Mouse (Mus musculus): ENCODE results near the gene Ly86. TPM values are rescaled to one million over a fixed set of nuclear protein-coding genes. Genes with fewer than 3 reads are reported as not detected.
A peak's percentile ranks its signal among the peaks of the same experiment; 100 is the strongest.

Gene Ly86
- polyA plus RNA-seq, 1 experiment from 2014 or later: 15.6 TPM

DNA sequence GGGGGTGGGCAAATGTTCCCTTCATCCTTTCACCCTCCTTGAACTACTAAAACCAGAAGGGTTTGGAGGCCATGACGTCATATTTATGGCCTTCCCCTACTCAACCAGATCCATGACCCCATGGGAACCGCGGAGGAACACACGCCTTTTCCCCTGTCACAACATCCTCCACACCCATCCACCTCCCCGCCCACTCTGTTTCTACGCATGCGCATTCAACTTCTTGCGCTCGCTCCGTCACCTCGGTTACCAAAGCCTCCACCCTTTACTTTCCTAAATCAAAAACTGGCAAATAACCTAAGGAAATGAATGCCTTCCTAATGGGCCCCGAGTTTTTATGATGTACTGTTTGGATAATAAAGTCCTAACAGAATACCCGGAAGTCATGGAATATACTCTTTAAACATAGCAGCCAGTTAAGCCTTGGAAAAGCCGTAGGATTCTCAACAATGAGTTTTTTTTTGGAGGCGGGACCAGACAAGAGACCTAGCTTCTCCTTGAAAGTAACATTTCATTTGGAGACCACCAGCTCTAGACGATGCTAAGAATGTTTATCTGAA lies 101.8 kb downstream of the Ly86 start:
- no peak overlapping the region for H3K4me2 ChIP-seq
- no peaks in the 10 kb centered on the region for H3K27me3 ChIP-seq
- no peak overlapping the region for H3K4me3 ChIP-seq (replicated peaks)
- 0 out of 2 replicates have a peak, but pooled peaks cover 3% of the 10 kb centered on the region for H3K4me1 ChIP-seq (replicated peaks)
- no peak overlapping the region for H3K9ac ChIP-seq
- ATAC-seq (ENCODE audit: insufficient read depth): no peak
- 76% methylated on average over 16 of the region's 16 CpGs for WGBS (ENCODE audit: insufficient replicate concordance)
- H3K36me3 ChIP-seq (replicated peaks): no peaks in the 10 kb centered on the region
- no peak overlapping the region for H3K27ac ChIP-seq (replicated peaks)
- no peaks in the 10 kb centered on the region for H3K9me3 ChIP-seq (replicated peaks)

DNA sequence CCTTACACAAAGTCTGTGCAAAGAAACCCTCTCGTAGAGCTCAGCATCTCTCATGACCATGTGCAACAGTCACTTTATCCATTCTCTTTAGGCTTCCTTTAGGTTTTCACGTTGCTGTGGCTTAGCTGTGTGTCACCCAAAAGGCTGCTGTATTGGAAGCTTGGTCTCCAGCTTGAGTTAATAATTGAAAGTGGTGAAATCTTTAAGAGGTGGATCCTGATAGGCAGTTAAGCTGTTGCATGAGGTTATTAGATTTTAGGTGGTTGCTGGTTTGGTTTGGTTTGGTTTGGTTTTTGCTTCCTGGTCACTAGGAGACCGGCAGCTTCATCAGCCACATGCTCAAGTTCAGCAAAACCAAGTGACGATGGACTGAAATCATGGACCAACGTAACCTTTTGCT lies 106.0 kb downstream of the Ly86 start:
- Histone ChIP-seq H3K9me3 (replicated peaks) (no peaks in the 10 kb centered on the region), H3K4me1 (replicated peaks) (peaks cover 34% of the 10 kb centered on the region), H3K4me3 (replicated peaks) (no peak overlapping the region), H3K36me3 (replicated peaks) (no peaks in the 10 kb centered on the region), H3K9ac (no peak overlapping the region), H3K27me3 (no peaks in the 10 kb centered on the region), H3K27ac (replicated peaks) (no peak overlapping the region), H3K4me2 (no peak overlapping the region)
- WGBS (ENCODE audit: insufficient replicate concordance): 60% methylated on average over 5 of the region's 5 CpGs
- no peak for ATAC-seq (ENCODE audit: insufficient read depth)

DNA sequence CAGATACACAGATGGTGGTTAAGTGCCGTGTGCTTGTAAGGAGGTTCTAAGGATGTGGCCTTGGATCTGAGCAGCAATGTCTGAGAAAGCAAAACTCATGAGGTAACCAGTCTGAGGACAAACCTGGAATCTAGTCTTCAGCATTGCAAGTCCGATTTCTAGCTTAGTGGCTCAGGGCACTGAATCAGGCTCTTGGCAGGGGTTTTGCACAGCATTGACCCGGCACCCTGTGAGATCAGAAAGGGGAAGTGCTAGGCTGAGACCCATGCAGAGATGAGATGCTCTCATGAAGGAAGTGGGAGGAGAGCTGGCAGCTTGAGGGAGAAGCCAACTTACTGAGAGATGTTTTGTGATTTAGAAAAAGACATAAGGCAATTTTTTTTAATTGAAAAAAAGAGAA lies 106.5 kb downstream of the Ly86 start:
- 26% methylated on average over 3 of the region's 3 CpGs for WGBS (ENCODE audit: insufficient replicate concordance)
- no peaks in the 10 kb centered on the region for H3K36me3 ChIP-seq (replicated peaks)
- H3K27ac ChIP-seq (replicated peaks): no peak overlapping the region
- peaks cover 34% of the 10 kb centered on the region for H3K4me1 ChIP-seq (replicated peaks)
- no peak overlapping the region for H3K9ac ChIP-seq
- no peaks in the 10 kb centered on the region for H3K9me3 ChIP-seq (replicated peaks)
- H3K27me3 ChIP-seq: no peaks in the 10 kb centered on the region
- no peak for ATAC-seq (ENCODE audit: insufficient read depth)
- no peak overlapping the region for H3K4me2 ChIP-seq
- H3K4me3 ChIP-seq (replicated peaks): no peak overlapping the region

DNA sequence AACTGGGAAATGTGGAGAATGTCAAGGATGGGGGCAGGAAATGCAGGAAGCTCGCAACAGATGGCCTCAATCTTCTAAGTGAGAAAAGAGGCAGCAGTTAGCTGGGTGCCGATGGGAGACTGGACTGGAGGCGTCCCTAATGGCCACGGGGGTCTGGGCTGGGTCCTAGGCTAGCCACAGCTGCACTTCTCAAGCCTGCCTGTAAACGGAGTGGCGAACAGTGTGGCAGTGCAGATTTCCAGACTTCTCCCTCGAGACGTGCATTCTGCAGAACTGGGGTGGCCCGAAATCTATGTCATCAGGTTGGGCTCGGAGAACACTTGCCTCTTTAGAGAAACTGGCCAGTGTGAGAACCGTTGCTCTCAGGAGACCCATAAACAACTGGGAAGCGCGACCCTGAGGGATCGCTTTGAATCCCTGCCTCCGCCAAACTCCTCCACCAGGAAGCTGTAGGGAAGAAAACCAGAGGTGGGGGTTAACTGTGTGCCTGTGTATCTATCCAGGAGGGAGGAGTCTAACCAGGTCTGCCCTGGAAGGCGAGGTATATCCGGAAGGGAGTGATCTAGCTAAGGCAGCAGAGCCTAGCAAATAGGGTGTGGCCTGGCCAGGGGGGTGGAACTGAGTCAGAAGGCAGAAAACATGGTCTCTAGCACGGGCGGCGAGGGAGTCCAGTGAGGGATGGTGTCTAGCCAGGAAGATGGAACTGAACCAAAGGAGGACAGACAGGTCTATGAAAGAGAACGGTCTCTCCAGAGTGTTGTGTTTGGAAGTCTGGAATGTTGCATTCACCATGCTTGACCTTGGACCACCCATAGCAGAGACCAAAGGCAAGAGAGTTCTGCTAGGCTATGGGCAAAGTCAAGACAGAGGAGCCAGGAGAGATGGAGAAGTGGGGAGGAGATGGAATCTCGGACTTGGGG lies 107.3 kb downstream of the Ly86 start:
- Histone ChIP-seq H3K4me2 (peak overlapping the region; percentile 58), H3K4me1 (replicated peaks) (peaks cover 40% of the 10 kb centered on the region), H3K27ac (replicated peaks) (peak overlapping the region; percentile 68), H3K27me3 (no peaks in the 10 kb centered on the region), H3K9ac (0 out of 2 replicates have a peak overlapping the region, but pooled peaks have one; percentile 0), H3K4me3 (replicated peaks) (peak overlapping the region; percentile 34), H3K9me3 (replicated peaks) (no peaks in the 10 kb centered on the region), H3K36me3 (replicated peaks) (no peaks in the 10 kb centered on the region)
- peak; percentile 59; the same call in 1 of the 2 replicates for ATAC-seq (ENCODE audit: insufficient read depth)
- WGBS (ENCODE audit: insufficient replicate concordance): 4% methylated on average over 22 of the region's 22 CpGs

DNA sequence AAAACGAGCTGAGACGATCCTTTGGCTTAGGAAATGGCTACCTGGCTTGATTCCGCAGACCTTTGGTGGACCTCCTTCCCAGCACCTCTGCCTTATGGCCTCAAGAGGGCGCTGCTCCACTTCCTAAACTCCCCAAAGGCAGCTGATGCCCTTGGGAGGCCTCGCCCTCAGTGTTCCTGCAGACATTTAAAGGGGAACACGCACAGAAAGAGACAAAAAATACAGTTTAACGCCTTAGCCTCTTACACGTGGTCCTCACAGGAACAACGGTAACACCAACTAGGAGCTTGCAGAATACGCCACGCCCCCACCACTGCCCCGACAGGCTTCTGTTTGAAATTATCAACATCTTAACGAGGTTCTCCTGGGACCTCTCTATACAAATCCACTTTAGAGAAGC lies 108.2 kb downstream of the Ly86 start:
- no peak overlapping the region for H3K9ac ChIP-seq
- H3K27ac ChIP-seq (replicated peaks): no peak overlapping the region; the same call in 1 of the 2 replicates
- H3K4me2 ChIP-seq: peak overlapping the region; percentile 58
- 0 out of 2 replicates have a peak overlapping the region, but pooled peaks have one; percentile 34 for H3K4me3 ChIP-seq (replicated peaks)
- WGBS (ENCODE audit: insufficient replicate concordance): 3% methylated on average over 13 of the region's 13 CpGs
- H3K9me3 ChIP-seq (replicated peaks): no peaks in the 10 kb centered on the region
- peak; percentile 52 for ATAC-seq (ENCODE audit: insufficient read depth)
- H3K4me1 ChIP-seq (replicated peaks): peaks cover 44% of the 10 kb centered on the region
- H3K36me3 ChIP-seq (replicated peaks): no peaks in the 10 kb centered on the region
- no peaks in the 10 kb centered on the region for H3K27me3 ChIP-seq

DNA sequence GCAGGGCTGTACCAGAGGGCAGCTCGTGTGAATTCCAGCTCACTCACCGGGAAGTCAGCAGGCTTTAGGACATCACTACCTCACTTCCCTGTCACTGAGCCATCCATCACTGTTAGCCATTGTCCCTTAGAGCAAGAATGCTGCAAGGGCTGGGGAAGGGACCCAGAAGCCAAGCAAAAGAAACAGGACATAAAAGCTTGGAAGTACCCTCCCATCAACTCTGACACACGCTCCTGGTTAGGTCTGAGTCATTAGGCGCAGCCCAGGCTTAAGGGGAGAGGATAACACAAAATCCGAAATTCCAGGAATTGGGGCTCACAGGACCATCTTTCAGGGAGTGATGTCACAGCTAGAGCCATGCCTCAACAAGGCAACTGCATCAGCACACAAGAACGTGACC lies 109.3 kb downstream of the Ly86 start:
- no peaks in the 10 kb centered on the region for H3K9me3 ChIP-seq (replicated peaks)
- no peak overlapping the region for H3K4me3 ChIP-seq (replicated peaks)
- H3K27ac ChIP-seq (replicated peaks): no peak overlapping the region
- 45% methylated on average over 6 of the region's 6 CpGs for WGBS (ENCODE audit: insufficient replicate concordance)
- no peak overlapping the region for H3K4me2 ChIP-seq
- no peaks in the 10 kb centered on the region for H3K36me3 ChIP-seq (replicated peaks)
- peaks cover 44% of the 10 kb centered on the region for H3K4me1 ChIP-seq (replicated peaks)
- H3K9ac ChIP-seq: no peak overlapping the region
- no peak for ATAC-seq (ENCODE audit: insufficient read depth)
- no peaks in the 10 kb centered on the region for H3K27me3 ChIP-seq

DNA sequence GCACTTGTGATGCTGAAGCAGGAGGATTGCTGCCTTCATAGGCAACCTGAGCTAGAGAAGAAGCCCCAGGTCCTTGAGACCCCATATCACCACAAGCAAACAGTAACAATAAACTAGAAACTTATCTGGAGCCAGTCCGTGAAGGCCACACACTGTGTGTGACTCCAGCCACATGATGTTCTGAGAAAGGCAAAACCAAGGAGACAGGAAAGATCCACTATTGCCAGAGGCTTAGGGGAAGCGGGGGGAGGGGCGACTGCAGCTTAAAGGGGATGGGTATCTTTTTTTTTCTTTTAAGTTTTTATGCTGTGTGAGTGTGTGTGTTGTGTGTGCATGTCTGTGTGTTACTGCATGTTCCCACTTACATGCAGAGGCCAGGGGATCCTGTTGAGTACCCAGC lies 110.6 kb downstream of the Ly86 start:
- H3K27ac ChIP-seq (replicated peaks): no peak overlapping the region
- peaks cover 53% of the 10 kb centered on the region for H3K4me1 ChIP-seq (replicated peaks)

DNA sequence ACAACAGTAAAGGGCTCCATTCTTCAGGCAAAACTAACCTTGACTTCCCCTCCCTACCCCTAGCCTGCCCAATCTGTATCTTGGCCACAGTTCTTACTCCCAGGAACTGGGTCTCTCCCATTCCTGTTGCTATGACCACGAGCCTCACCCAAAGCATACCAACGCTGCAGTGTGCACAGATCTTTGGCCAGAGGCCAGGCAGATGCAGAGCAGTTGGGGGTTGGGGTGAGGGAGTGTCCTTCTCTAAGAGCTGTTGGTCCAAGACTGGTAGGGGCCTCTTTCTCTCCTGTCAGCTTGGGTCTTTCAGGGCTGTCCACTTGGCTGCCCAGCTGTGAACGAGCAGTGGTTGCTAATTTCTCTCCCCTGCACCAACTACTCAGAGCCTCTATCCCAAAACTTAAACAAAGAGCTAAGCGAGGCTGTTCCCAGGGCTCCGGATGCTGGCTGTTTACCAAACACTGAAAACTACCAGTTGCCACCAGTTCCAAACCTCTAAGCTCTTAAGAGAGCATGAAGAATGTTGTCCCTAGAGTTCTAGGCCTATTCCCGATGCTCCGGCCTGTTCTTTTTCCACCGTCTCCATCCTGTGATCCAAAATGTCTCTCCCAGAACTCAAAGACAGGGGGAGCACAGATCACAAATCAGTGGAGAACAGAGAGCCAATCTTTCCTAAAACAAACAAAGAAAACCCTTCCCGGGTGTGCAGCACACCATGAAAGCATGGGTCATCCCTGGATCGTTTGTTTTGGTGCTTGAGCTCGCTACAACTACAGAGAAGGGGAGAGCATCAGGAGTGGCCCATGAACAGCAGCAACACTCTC lies 112.2 kb downstream of the Ly86 start:
- Histone ChIP-seq H3K4me3 (replicated peaks) (no peak overlapping the region), H3K27ac (replicated peaks) (no peak overlapping the region), H3K27me3 (no peaks in the 10 kb centered on the region), H3K36me3 (replicated peaks) (no peaks in the 10 kb centered on the region), H3K4me1 (replicated peaks) (peaks cover 53% of the 10 kb centered on the region), H3K9ac (no peak overlapping the region), H3K9me3 (replicated peaks) (no peaks in the 10 kb centered on the region), H3K4me2 (no peak overlapping the region)
- WGBS (ENCODE audit: insufficient replicate concordance): 52% methylated on average over 11 of the region's 11 CpGs
- ATAC-seq (ENCODE audit: insufficient read depth): peak; percentile 22; the same call in 1 of the 2 replicates

More for the DNA sequence above, 110.6 kb downstream of the Ly86 start:
- H3K4me2 ChIP-seq: no peak overlapping the region
- H3K4me3 ChIP-seq (replicated peaks): no peak overlapping the region
- 43% methylated on average over 3 of the region's 3 CpGs for WGBS (ENCODE audit: insufficient replicate concordance)
- no peaks in the 10 kb centered on the region for H3K9me3 ChIP-seq (replicated peaks)
- no peaks in the 10 kb centered on the region for H3K36me3 ChIP-seq (replicated peaks)
- no peak overlapping the region for H3K9ac ChIP-seq
- no peak for ATAC-seq (ENCODE audit: insufficient read depth)
- H3K27me3 ChIP-seq: no peaks in the 10 kb centered on the region

DNA sequence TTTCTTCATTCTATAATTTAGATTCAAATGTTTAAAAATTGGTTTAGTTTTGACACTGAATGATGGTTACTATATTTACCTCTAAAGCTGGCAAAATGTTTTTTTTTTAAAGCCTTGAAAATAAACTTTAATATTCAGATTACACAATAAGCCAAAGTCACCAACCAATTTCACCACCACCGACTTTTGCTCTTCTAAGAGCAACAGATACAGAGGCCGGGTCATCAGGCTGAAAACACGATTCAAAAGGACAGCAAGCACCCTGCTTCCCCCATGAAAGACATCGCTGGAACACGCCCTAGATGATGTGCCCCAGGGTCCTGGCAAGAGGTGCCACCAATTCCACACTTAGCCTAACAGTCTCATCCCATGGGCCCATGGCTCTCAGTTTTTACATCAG lies 113.5 kb downstream of the Ly86 start:
- Histone ChIP-seq H3K27ac (replicated peaks) (no peak overlapping the region), H3K4me1 (replicated peaks) (peaks cover 42% of the 10 kb centered on the region), H3K9me3 (replicated peaks) (no peaks in the 10 kb centered on the region), H3K4me3 (replicated peaks) (no peak overlapping the region), H3K27me3 (no peaks in the 10 kb centered on the region), H3K9ac (no peak overlapping the region), H3K4me2 (no peak overlapping the region), H3K36me3 (replicated peaks) (no peaks in the 10 kb centered on the region)
- 56% methylated on average over 5 of the region's 5 CpGs for WGBS (ENCODE audit: insufficient replicate concordance)
- no peak for ATAC-seq (ENCODE audit: insufficient read depth)

DNA sequence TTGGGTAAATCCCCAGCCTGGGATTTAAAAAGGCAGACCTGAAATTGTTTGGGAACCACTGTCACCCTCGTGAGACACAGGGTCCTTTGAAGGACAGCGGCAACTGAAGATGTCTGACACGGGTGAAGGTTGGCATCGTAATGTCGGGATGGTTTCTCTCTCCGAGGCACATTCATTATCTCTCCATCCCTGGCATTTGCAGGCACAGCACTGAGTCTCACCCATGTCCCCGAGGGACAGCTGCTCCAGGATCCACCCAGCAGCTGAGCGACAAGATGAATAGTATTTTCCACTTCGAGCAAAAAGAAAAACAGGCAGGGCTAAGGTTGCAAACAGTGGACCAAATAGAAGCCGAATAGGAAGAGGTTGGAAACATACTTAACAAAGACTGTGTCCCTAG lies 114.0 kb downstream of the Ly86 start:
- Histone ChIP-seq H3K9me3 (replicated peaks) (no peaks in the 10 kb centered on the region), H3K4me1 (replicated peaks) (peaks cover 39% of the 10 kb centered on the region), H3K36me3 (replicated peaks) (no peaks in the 10 kb centered on the region), H3K27ac (replicated peaks) (no peak overlapping the region), H3K27me3 (no peaks in the 10 kb centered on the region), H3K4me2 (no peak overlapping the region), H3K4me3 (replicated peaks) (no peak overlapping the region), H3K9ac (no peak overlapping the region)
- ATAC-seq (ENCODE audit: insufficient read depth): no peak
- 64% methylated on average over 10 of the region's 10 CpGs for WGBS (ENCODE audit: insufficient replicate concordance)

Measured in liver, embryonic 15.5 days (tissue).